15 mouse cellular contexts compared by ENCODE assay signal in genomic region chr10:25428658-25429057, GRCm38 (mm10).
"Had no signal": no experiment of that assay in that cellular context is flagged by ENCODE, and none has a peak within 500 bp of the region (broad histone marks: within the 10 kb centered on the region; RNA-seq: fewer than 3 reads in every experiment).

No protein-coding gene starts in this region.

- H3K9me3 ChIP-seq: limb, embryonic 12.5 days; limb, embryonic 15.5 days; lung, embryonic 15.5 days had no signal

- H3K27ac ChIP-seq: limb, embryonic 12.5 days; limb, embryonic 15.5 days; liver, embryonic 14.5 days had no signal

- H3K4me2 ChIP-seq: limb, embryonic 12.5 days; limb, embryonic 15.5 days; liver, embryonic 11.5 days; midbrain, embryonic 11.5 days had no signal

- ATAC-seq: liver, postnatal 0 days had no signal

- DNase-seq: kidney, postnatal 14 days; kidney, postnatal 4 days; left cerebral cortex, postnatal 4 days; liver, postnatal 0 days; lung, postnatal 14 days; lung, postnatal 4 days; midbrain, embryonic 14.5 days; thymus, adult 18-20 months; thymus, postnatal 36 days had no signal

- H3K4me3 ChIP-seq: limb, embryonic 12.5 days; limb, embryonic 15.5 days; lung, embryonic 15.5 days had no signal

- H3K27me3 ChIP-seq: limb, embryonic 12.5 days; limb, embryonic 15.5 days; lung, embryonic 15.5 days had no signal

- H3K9ac ChIP-seq: limb, embryonic 12.5 days; limb, embryonic 15.5 days; liver, embryonic 14.5 days; liver, postnatal 0 days; lung, embryonic 15.5 days had no signal

- H3K36me3 ChIP-seq: limb, embryonic 12.5 days; limb, embryonic 15.5 days; lung, embryonic 15.5 days had no signal
